Mouse (Mus musculus) cerebellum, adult 2 months (tissue): ENCODE results near the gene Lhfpl3.

Source experiments
- CTCF ChIP-seq: fragments of 200-500 bp; IDR thresholded peaks from 2 replicates; pipeline ENCODE4 v1.5.1; 2011; ENCODE audit warnings: low read depth, mild to moderate bottlenecking, control low read depth, low read length, moderate library complexity, borderline replicate concordance; ENCODE audit not compliant: insufficient read depth
- POLR2A ChIP-seq: fragments of 200-500 bp; IDR thresholded peaks from 2 replicates; pipeline ENCODE4 v1.6.1; 2011; ENCODE audit warnings: low read length, control low read depth, borderline replicate concordance; ENCODE audit not compliant: insufficient read depth

DNA sequence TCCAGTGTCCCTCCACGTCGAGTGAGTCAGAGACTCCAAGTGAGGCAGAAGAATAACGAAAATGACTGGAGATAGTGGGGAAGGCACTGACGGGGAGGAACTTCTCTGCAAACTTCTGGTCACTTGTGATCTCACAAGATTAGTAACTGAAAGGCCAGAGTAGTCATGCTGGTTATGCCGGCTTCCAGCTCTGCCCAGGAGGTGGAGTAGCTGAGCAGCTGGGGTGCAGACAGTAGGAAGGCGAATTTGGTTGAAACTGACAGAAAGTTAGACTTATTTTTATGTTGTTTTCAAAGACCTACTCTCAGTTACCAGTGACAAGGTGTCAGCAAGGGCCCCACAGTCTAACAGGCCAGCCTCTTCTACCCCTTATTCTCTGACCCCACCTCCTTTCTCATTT, 217.4 kb downstream of the Lhfpl3 start:
- TF ChIP-seq POLR2A, result no peak
- 0 out of 2 replicates have a peak, but pooled peaks have one; percentile 25 for TF ChIP-seq CTCF
